Mouse (Mus musculus) bone marrow, adult 2 months (tissue): Measurements from ENCODE around the gene Acadvl.

Experiments
- CTCF ChIP-seq: fragments of 200-500 bp; IDR thresholded peaks from 2 replicates; pipeline ENCODE4 v1.5.1; 2011; ENCODE audit warnings: low read length, control low read depth; ENCODE audit not compliant: control insufficient read depth, insufficient read depth
- POLR2A ChIP-seq: fragments of 200-500 bp; IDR thresholded peaks from 2 replicates; pipeline ENCODE4 v1.6.1; 2011; ENCODE audit warnings: low read depth, mild to moderate bottlenecking, control low read depth, low read length, borderline replicate concordance; ENCODE audit not compliant: control insufficient read depth

GRCm38 (mm10) chr11:70019495-70020021, 4.3 kb upstream of the Acadvl start:
- TF ChIP-seq POLR2A (no peak), CTCF (no peak)
